Mouse (Mus musculus) olfactory bulb, adult 2 months (tissue): ENCODE measurements around the gene P2ry6. TPM values are rescaled to one million over a fixed set of nuclear protein-coding genes. Genes with fewer than 3 reads are reported as not detected.

Experiments
- H3K27ac ChIP-seq: fragments of 200-500 bp; 2 replicates; pipeline ENCODE4 v1.5.1; 2012; ENCODE audit warnings: low read depth, low read length; ENCODE audit not compliant: insufficient read depth
- H3K4me1 ChIP-seq: fragments of 200-500 bp; 2 replicates; pipeline ENCODE4 v1.6.1; 2012; ENCODE audit warnings: low read length; ENCODE audit not compliant: control insufficient read depth, insufficient read depth
- H3K4me3 ChIP-seq: fragments of 200-500 bp; 2 replicates; pipeline ENCODE4 v1.5.1; 2012; ENCODE audit warnings: mild to moderate bottlenecking, low read depth, low read length, moderate library complexity; ENCODE audit not compliant: insufficient read depth
- CTCF ChIP-seq: fragments of 200-500 bp; IDR thresholded peaks from 2 replicates; pipeline ENCODE4 v1.5.1; 2012; ENCODE audit warnings: low read depth, mild to moderate bottlenecking, low read length, moderate library complexity; ENCODE audit not compliant: insufficient read depth
- POLR2A ChIP-seq: fragments of 200-500 bp; IDR thresholded peaks from 2 replicates; pipeline ENCODE4 v1.6.1; 2012; ENCODE audit warnings: mild to moderate bottlenecking, low read depth, low read length, moderate library complexity; ENCODE audit not compliant: insufficient read depth
- WGBS: fragments of 180-500 bp; shearing (Covaris S2); methylation state at CpG from one replicate; pipeline ENCODE4 v1.1.7; 2018; 5-methylcytosine and 5-hydroxymethylcytosine counted together
- polyA plus RNA-seq: library from polyadenylated mRNA; stranded (reverse); fragments of >200 nt; gene quantifications from 2 replicates; pipeline ENCODE4 v1.2.4, GENCODE M21; 2012; ENCODE audit warnings: low replicate concordance; ENCODE audit not compliant: missing spikeins, insufficient read depth, insufficient read length

P2ry6 gene
- polyA plus RNA-seq, 1 experiment: not detected

GRCm38 (mm10) chr7:100993166-100993565 lies 18.7 kb upstream of the P2ry6 start:
- TF ChIP-seq CTCF: no peak
- TF ChIP-seq POLR2A: no peak
- no peak overlapping the region for H3K4me3 ChIP-seq
- 77% methylated on average over 4 of the region's 4 CpGs for WGBS
- no peaks in the 10 kb centered on the region for H3K4me1 ChIP-seq
- H3K27ac ChIP-seq: no peak overlapping the region

GRCm38 (mm10) chr7:100991972-100992371 lies 17.5 kb upstream of the P2ry6 start:
- TF ChIP-seq POLR2A: no peak
- no peak for TF ChIP-seq CTCF
- Histone ChIP-seq H3K27ac (no peak overlapping the region), H3K4me1 (no peaks in the 10 kb centered on the region), H3K4me3 (no peak overlapping the region)
- 95% methylated on average over 3 of the region's 3 CpGs for WGBS

- WGBS: 51% methylated on average over 9 of the region's 9 CpGs
- no peak overlapping the region for H3K27ac ChIP-seq
Measured at GRCm38 (mm10) chr7:100990636-100991311, 16.3 kb upstream of the P2ry6 start.

GRCm38 (mm10) chr7:100988092-100988491 lies 13.6 kb upstream of the P2ry6 start:
- no peak overlapping the region for H3K4me3 ChIP-seq
- WGBS: 47% methylated on average over 9 of the region's 9 CpGs
- TF ChIP-seq POLR2A (no peak), CTCF (0 out of 2 replicates have a peak, but pooled peaks have one; percentile 14)

More at GRCm38 (mm10) chr7:100990636-100991311, 16.3 kb upstream of the P2ry6 start:
- TF ChIP-seq POLR2A: no peak
- no peak overlapping the region for H3K4me3 ChIP-seq
- no peaks in the 10 kb centered on the region for H3K4me1 ChIP-seq

GRCm38 (mm10) chr7:100984452-100985395 lies 10.3 kb upstream of the P2ry6 start:
- Histone ChIP-seq H3K27ac (no peak overlapping the region), H3K4me3 (no peak overlapping the region), H3K4me1 (peaks cover 3% of the 10 kb centered on the region)
- TF ChIP-seq CTCF (no peak), POLR2A (no peak)
- WGBS: 65% methylated on average over 21 of the region's 21 CpGs

More at GRCm38 (mm10) chr7:100988092-100988491, 13.6 kb upstream of the P2ry6 start:
- H3K4me1 ChIP-seq: peaks cover 3% of the 10 kb centered on the region
- H3K27ac ChIP-seq: no peak overlapping the region

GRCm38 (mm10) chr7:100979175-100979574 lies 4.7 kb upstream of the P2ry6 start:
- H3K27ac ChIP-seq: no peak overlapping the region
- H3K4me3 ChIP-seq: no peak overlapping the region
- 47% methylated on average over 2 of the region's 2 CpGs for WGBS
- H3K4me1 ChIP-seq: peaks cover 5% of the 10 kb centered on the region
- TF ChIP-seq POLR2A (no peak), CTCF (no peak)

- Histone ChIP-seq H3K4me3 (no peak overlapping the region), H3K4me1 (peaks cover 8% of the 10 kb centered on the region), H3K27ac (no peak overlapping the region)
- TF ChIP-seq CTCF: no peak
- no peak for TF ChIP-seq POLR2A
- 90% methylated on average over 5 of the region's 5 CpGs for WGBS
Measured at GRCm38 (mm10) chr7:100978171-100978570, 3.7 kb upstream of the P2ry6 start.

- 69% methylated on average over 3 of the region's 3 CpGs for WGBS
Measured at GRCm38 (mm10) chr7:100972875-100973274, 1.6 kb downstream of the P2ry6 start.

GRCm38 (mm10) chr7:100968874-100969659 lies 5.4 kb downstream of the P2ry6 start:
- Histone ChIP-seq H3K4me1 (peaks cover 2% of the 10 kb centered on the region; the same call in 1 of the 2 replicates), H3K27ac (no peak overlapping the region), H3K4me3 (no peak overlapping the region)
- TF ChIP-seq CTCF: no peak
- TF ChIP-seq POLR2A: no peak
- 87% methylated on average over 10 of the region's 10 CpGs for WGBS

More at GRCm38 (mm10) chr7:100972875-100973274, 1.6 kb downstream of the P2ry6 start:
- Histone ChIP-seq H3K4me3 (no peak overlapping the region), H3K4me1 (peaks cover 8% of the 10 kb centered on the region), H3K27ac (no peak overlapping the region)
- TF ChIP-seq CTCF (no peak), POLR2A (no peak)
